Mouse (Mus musculus) ES-Bruce4 (cell line): ENCODE results near the gene 1700022I11Rik.

ENCODE experiments used
- CTCF ChIP-seq: IDR thresholded peaks from one replicate; pipeline ENCODE4 v1.8.1; 2011; ENCODE audit warnings: low read depth, low read length
- EP300 ChIP-seq: IDR thresholded peaks from 2 replicates; pipeline ENCODE4 v1.6.1; 2011; ENCODE audit warnings: low read depth, low read length; ENCODE audit not compliant: insufficient read depth
- POLR2A ChIP-seq: IDR thresholded peaks from one replicate; pipeline ENCODE4 v1.8.1; 2011; ENCODE audit warnings: low read length; ENCODE audit not compliant: insufficient read depth

DNA sequence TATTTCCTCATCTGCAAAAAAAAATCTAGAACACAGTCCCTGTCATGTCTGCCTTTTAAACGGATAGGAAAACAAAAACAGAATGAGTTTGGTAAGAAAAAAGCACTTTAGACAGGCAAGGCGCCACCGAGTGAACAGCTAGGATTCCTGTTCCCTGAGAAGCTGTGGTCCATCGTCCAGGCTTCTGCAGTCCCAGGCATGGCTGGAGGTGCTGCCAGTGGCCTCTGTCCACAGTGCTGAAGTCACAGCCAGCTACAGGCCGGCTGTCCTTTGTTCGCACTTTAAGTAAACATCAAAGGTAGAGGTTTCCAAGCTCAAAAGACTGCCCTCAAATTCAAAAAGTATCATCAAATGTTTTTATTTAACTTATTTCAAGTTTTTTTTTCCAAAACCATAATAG is 24.4 kb upstream of the 1700022I11Rik start:
- TF ChIP-seq EP300 (no peak), CTCF (no peak), POLR2A (no peak)
